Comparison of ENCODE assay signal across 8 mouse cellular contexts in the genomic region with DNA sequence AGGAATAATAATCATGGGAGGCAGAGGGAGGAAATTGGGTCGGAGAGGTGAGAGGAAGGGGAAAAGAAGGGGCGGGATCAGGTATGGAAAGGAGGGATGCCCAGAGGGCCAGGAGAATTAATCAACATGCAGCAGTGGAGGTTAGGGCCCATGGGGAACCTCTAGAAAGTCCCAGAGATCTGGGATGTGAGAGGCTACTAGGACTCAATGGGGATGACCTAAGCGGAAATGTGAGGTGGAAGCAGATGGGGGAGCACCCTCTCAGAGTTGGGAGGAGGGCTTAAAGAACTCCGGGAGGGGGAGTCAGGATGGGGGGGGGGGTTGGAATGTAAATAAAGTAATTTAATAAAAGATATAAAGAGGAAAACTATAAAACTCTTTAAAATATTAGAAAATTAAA. TPM values are rescaled to one million over a fixed set of nuclear protein-coding genes. Genes with fewer than 3 reads are reported as not detected.
DNase-seq lines count a peak whose midpoint lies in the region; ATAC-seq and TF ChIP-seq lines count a peak whose summit lies in the region.

No protein-coding gene starts in this region.

- ATAC-seq in lung, embryonic 14.5 days (ENCODE audit: insufficient read depth) = no peak
- no peak for ATAC-seq in heart, embryonic 16.5 days (replicated peaks; ENCODE audit: extremely low read depth, insufficient read depth, low FRiP score)
- no peak for ATAC-seq in neural tube, embryonic 12.5 days (ENCODE audit: low FRiP score, low read depth)

- no peak for TF ChIP-seq CTCF in lung, embryonic 14.5 days (IDR thresholded peaks at IDR 0.05; ENCODE audit: low read depth)

- peak overlapping the region; percentile 15; the same call in 1 of the 2 replicates for H3K27ac ChIP-seq in lung, embryonic 14.5 days (ENCODE audit: low read depth)
- no peak overlapping the region for H3K27ac ChIP-seq in heart, embryonic 16.5 days (ENCODE audit: low read length)
- H3K27ac ChIP-seq in neural tube, embryonic 12.5 days = no peak overlapping the region

- DNase-seq in cerebellum, adult 11-12 months = peak; percentile 13
- DNase-seq in cerebellum, adult 9-10 months = no peak
- no peak for DNase-seq in lung, embryonic 14.5 days
- no peak for DNase-seq in lung, postnatal 4 days
- no peak for DNase-seq in gastrocnemius, postnatal 36 days
- no peak for DNase-seq in left cerebral cortex, adult 8-10 months (ENCODE audit: low spot score in 2 of 2)

- peak overlapping the region; percentile 67 for H3K4me2 ChIP-seq in lung, embryonic 14.5 days
- H3K4me2 ChIP-seq in heart, embryonic 16.5 days (ENCODE audit: low read depth, low read length) = peak overlapping the region; percentile 87
- peak overlapping the region; percentile 69; the same call in 1 of the 2 replicates for H3K4me2 ChIP-seq in neural tube, embryonic 12.5 days (replicated peaks)

- H3K4me1 ChIP-seq in lung, embryonic 14.5 days (ENCODE audit: insufficient read depth) = no peaks in the 10 kb centered on the region
- H3K4me1 ChIP-seq in heart, embryonic 16.5 days (ENCODE audit: control insufficient read depth, insufficient read depth, low read length) = peaks cover 6% of the 10 kb centered on the region
- peaks cover 3% of the 10 kb centered on the region; the same call in 1 of the 2 replicates for H3K4me1 ChIP-seq in neural tube, embryonic 12.5 days

- H3K9me3 ChIP-seq in lung, embryonic 14.5 days (ENCODE audit: low read depth, low read length) = no peaks in the 10 kb centered on the region
- H3K9me3 ChIP-seq in heart, embryonic 16.5 days (replicated peaks; ENCODE audit: control insufficient read depth, low read length) = no peaks in the 10 kb centered on the region
- H3K9me3 ChIP-seq in neural tube, embryonic 12.5 days = no peaks in the 10 kb centered on the region

- H3K4me3 ChIP-seq in lung, embryonic 14.5 days (ENCODE audit: low read depth, low read length) = peak overlapping the region; percentile 99
- peak overlapping the region; percentile 98 for H3K4me3 ChIP-seq in heart, embryonic 16.5 days (ENCODE audit: low read length)
- H3K4me3 ChIP-seq in neural tube, embryonic 12.5 days = no peak overlapping the region

- intact Hi-C loops in gastrocnemius, postnatal 36 days (cut with DNase I) = loop anchor here (10.0 kb wide), 1 partner anchor 161 kb away; a partner anchor contains a TSS

- 0 out of 2 replicates have a peak overlapping the region, but pooled peaks have one; percentile 99 for H3K9ac ChIP-seq in lung, embryonic 14.5 days
- H3K9ac ChIP-seq in heart, embryonic 16.5 days (ENCODE audit: low read length) = peak overlapping the region; percentile 100
- no peak overlapping the region for H3K9ac ChIP-seq in neural tube, embryonic 12.5 days

- 67% methylated on average over 4 of the region's 4 CpGs for WGBS in lung, embryonic 14.5 days
- WGBS in heart, embryonic 16.5 days = 70% methylated on average over 4 of the region's 4 CpGs
- WGBS in neural tube, embryonic 12.5 days = 89% methylated on average over 4 of the region's 4 CpGs

- peaks cover 19% of the 10 kb centered on the region for H3K36me3 ChIP-seq in lung, embryonic 14.5 days (ENCODE audit: insufficient read depth)
- H3K36me3 ChIP-seq in heart, embryonic 16.5 days (ENCODE audit: control insufficient read depth, insufficient read depth) = no peaks in the 10 kb centered on the region
- H3K36me3 ChIP-seq in neural tube, embryonic 12.5 days = peaks cover 3% of the 10 kb centered on the region; the same call in 1 of the 2 replicates

- no peaks in the 10 kb centered on the region for H3K27me3 ChIP-seq in lung, embryonic 14.5 days (ENCODE audit: insufficient read depth, low read length)
- no peaks in the 10 kb centered on the region for H3K27me3 ChIP-seq in heart, embryonic 16.5 days (ENCODE audit: control insufficient read depth, insufficient read depth, low read length)
- no peaks in the 10 kb centered on the region for H3K27me3 ChIP-seq in neural tube, embryonic 12.5 days (replicated peaks)

RNA-seq across cellular contexts. Expression of a gene that starts 0.9 kb away (rescaled TPM):
- polyA plus RNA-seq in lung, embryonic 14.5 days (2014; fragmentation: Nextera tagmentation; extraction: Ambion mirVana) = 21.1 and 22.7 TPM in 2 replicates
- polyA plus RNA-seq in heart, embryonic 16.5 days (2015; fragmentation: Nextera tagmentation; extraction: Ambion mirVana) = 10.3 and 11.5 TPM in 2 replicates
- 19.8 and 22.5 TPM in 2 replicates for polyA plus RNA-seq in neural tube, embryonic 12.5 days (2016; fragmentation: Nextera tagmentation; extraction: Ambion mirVana)
- total RNA-seq in gastrocnemius, postnatal 36 days (2021) = 10 to 100 TPM in 1 of 2 experiments, 1 to 10 TPM in 1; 7.7 to 10.6 TPM
- total RNA-seq in left cerebral cortex, adult 8-10 months (2022) = 10 to 100 TPM; 24.3 to 29.1 (median 26.8) TPM
